Mouse (Mus musculus): ENCODE measurements at regions not wholly inside any gene's neighbourhood (a gene's known extent, or its start where the extent isn't known, plus 50 kb on each side); places are given as distances from the start of the nearest gene placed in this dataset.

DNA sequence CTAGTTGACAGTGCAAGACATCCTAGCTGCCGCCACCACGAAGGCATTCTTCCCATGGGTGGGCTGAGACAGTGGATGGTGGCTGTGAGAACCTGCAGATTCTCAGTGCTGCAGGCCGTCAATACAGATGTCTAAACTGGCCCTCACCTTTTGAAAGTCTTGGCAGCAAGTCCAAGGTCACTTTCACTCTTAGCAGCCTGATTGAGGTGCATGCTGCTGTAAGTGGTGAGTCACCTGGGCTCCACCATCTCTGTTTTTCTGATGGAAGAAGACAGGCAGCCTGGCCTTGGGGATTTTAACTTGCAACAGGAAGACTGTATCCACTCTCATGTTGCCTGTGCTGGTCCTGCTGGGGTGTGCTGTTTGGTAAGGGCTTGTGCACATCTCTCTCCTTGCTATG is 129.3 kb downstream of the Zfp706 start:
- no peak overlapping the region for H3K27ac ChIP-seq (ENCODE audit: control insufficient read depth, insufficient read depth, low read length)
- DNase-seq = no peak
- WGBS = 87% methylated on average over 3 of the region's 3 CpGs
- H3K4me1 ChIP-seq (replicated peaks; ENCODE audit: control insufficient read depth, insufficient read depth, low read length) = peaks cover 7% of the 10 kb centered on the region
- no peaks in the 10 kb centered on the region for H3K36me3 ChIP-seq (ENCODE audit: control insufficient read depth, insufficient read depth, low read length)
- H3K27me3 ChIP-seq (ENCODE audit: control insufficient read depth, insufficient read depth, low read length) = no peaks in the 10 kb centered on the region
- TF ChIP-seq CTCF (IDR thresholded peaks at IDR 0.05; ENCODE audit: borderline replicate concordance, control insufficient read depth, extremely low read depth, insufficient read depth, low read length, poor library complexity) = no peak
- TF ChIP-seq POLR2A (IDR thresholded peaks at IDR 0.05; ENCODE audit: control insufficient read depth, extremely low read depth, insufficient read depth, low read length, poor library complexity) = no peak
- H3K4me3 ChIP-seq (ENCODE audit: control insufficient read depth, insufficient read depth, low read length) = no peak overlapping the region

DNA sequence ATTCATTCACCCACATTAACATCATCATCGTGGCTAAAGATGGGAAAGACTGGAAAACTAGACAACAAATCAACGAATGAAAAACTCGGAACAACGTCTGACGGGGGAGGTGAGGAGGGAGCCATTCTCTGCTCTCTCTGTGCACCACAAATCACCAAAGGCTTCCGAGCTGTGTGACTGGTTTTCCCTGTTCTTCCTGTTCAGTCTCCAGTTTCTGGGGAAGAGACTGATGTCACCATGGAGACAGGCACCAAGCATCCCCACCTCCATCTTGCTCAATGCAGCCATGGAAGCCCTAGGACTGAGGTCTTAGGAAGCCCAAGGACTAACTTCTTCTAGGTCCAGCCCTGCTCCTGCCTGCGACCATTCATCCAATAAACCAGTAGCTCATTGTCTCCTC is 130.1 kb downstream of the Zfp706 start:
- WGBS = 88% methylated on average over 7 of the region's 7 CpGs
- DNase-seq = no peak
- no peak overlapping the region for H3K27ac ChIP-seq (ENCODE audit: control insufficient read depth, insufficient read depth, low read length)
- H3K4me3 ChIP-seq (ENCODE audit: control insufficient read depth, insufficient read depth, low read length) = no peak overlapping the region
- peaks cover 7% of the 10 kb centered on the region for H3K4me1 ChIP-seq (replicated peaks; ENCODE audit: control insufficient read depth, insufficient read depth, low read length)
- no peaks in the 10 kb centered on the region for H3K27me3 ChIP-seq (ENCODE audit: control insufficient read depth, insufficient read depth, low read length)
- TF ChIP-seq POLR2A (IDR thresholded peaks at IDR 0.05; ENCODE audit: control insufficient read depth, extremely low read depth, insufficient read depth, low read length, poor library complexity) (no peak), CTCF (IDR thresholded peaks at IDR 0.05; ENCODE audit: borderline replicate concordance, control insufficient read depth, extremely low read depth, insufficient read depth, low read length, poor library complexity) (no peak)
- no peaks in the 10 kb centered on the region for H3K36me3 ChIP-seq (ENCODE audit: control insufficient read depth, insufficient read depth, low read length)

DNA sequence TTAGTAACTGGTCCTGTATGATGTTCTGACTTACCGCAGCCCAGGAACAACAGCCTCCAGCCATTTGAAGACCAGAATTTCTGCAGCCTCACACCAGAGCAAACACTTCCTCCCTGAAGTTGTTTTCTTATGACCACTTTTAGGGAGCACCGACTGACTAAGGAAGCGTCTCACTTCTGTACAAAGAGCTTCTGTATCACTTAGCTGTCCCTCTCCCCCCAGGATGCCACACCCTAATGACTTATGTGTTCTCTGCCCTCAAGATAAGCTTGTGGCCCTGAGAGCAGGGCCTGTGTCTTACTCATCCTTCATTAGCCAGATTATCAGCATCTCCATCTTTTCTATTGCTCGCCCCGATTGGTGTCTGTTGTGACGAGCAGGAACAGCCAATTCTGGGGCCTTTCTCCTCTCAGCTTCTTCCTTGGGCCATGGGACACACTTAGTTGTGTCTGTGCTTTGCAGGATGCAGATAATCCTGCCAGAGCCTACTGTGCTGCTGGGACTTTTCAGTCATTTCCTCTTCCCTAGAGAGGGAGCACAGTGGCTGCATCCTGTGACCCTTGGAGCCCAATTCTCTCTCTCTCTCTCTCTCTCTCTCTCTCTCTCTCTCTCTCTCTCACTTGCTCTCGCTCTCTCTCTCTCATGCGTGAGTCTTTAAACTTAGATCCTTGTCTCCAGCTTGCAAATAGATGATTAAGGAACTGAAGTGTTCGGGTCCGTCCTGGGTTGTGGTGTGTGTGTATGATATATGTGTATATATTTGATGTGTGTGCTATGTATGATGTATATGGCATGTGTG is 131.4 kb downstream of the Zfp706 start:
- H3K27ac ChIP-seq (ENCODE audit: control insufficient read depth, insufficient read depth, low read length) = no peak overlapping the region
- no peaks in the 10 kb centered on the region for H3K36me3 ChIP-seq (ENCODE audit: control insufficient read depth, insufficient read depth, low read length)
- WGBS = 87% methylated on average over 10 of the region's 10 CpGs
- DNase-seq = no peak
- no peaks in the 10 kb centered on the region for H3K27me3 ChIP-seq (ENCODE audit: control insufficient read depth, insufficient read depth, low read length)
- H3K4me3 ChIP-seq (ENCODE audit: control insufficient read depth, insufficient read depth, low read length) = no peak overlapping the region
- no peak for TF ChIP-seq CTCF (IDR thresholded peaks at IDR 0.05; ENCODE audit: borderline replicate concordance, control insufficient read depth, extremely low read depth, insufficient read depth, low read length, poor library complexity)
- no peak for TF ChIP-seq POLR2A (IDR thresholded peaks at IDR 0.05; ENCODE audit: control insufficient read depth, extremely low read depth, insufficient read depth, low read length, poor library complexity)
- peaks cover 7% of the 10 kb centered on the region for H3K4me1 ChIP-seq (replicated peaks; ENCODE audit: control insufficient read depth, insufficient read depth, low read length)

DNA sequence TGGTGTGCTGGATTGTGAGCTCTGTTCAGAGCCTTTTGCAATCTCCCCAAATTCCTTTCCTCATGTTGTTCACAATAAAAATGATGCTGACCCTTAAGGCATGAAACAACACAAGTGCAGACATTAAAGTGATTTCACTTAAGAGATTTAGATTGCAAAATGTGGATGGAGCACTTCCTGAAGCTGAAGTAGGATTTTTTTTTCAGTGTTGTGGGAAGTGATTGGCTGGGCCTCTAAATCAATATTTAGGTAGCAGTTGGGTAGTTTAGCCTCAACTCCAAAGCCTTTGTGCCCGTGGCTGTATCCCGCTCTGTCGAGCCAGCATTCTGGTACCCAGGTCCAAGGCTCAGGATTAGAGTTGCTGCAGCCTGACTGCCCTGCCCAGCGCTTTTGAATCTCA is 133.0 kb downstream of the Zfp706 start:
- Histone ChIP-seq H3K4me3 (ENCODE audit: control insufficient read depth, insufficient read depth, low read length) (no peak overlapping the region), H3K27me3 (ENCODE audit: control insufficient read depth, insufficient read depth, low read length) (no peaks in the 10 kb centered on the region), H3K4me1 (replicated peaks; ENCODE audit: control insufficient read depth, insufficient read depth, low read length) (peaks cover 5% of the 10 kb centered on the region), H3K27ac (ENCODE audit: control insufficient read depth, insufficient read depth, low read length) (no peak overlapping the region), H3K36me3 (ENCODE audit: control insufficient read depth, insufficient read depth, low read length) (no peaks in the 10 kb centered on the region)
- 97% methylated on average over 4 of the region's 4 CpGs for WGBS
- no peak for DNase-seq
- no peak for TF ChIP-seq POLR2A (IDR thresholded peaks at IDR 0.05; ENCODE audit: control insufficient read depth, extremely low read depth, insufficient read depth, low read length, poor library complexity)
- TF ChIP-seq CTCF (IDR thresholded peaks at IDR 0.05; ENCODE audit: borderline replicate concordance, control insufficient read depth, extremely low read depth, insufficient read depth, low read length, poor library complexity) = no peak

- Histone ChIP-seq H3K36me3 (ENCODE audit: control insufficient read depth, insufficient read depth, low read length) (no peaks in the 10 kb centered on the region), H3K27ac (ENCODE audit: control insufficient read depth, insufficient read depth, low read length) (no peak overlapping the region), H3K27me3 (ENCODE audit: control insufficient read depth, insufficient read depth, low read length) (no peaks in the 10 kb centered on the region), H3K4me1 (replicated peaks; ENCODE audit: control insufficient read depth, insufficient read depth, low read length) (peaks cover under 1% of the 10 kb centered on the region; the same call in 1 of the 2 replicates), H3K4me3 (ENCODE audit: control insufficient read depth, insufficient read depth, low read length) (no peak overlapping the region)
- 90% methylated on average over 5 of the region's 5 CpGs for WGBS
- TF ChIP-seq CTCF (IDR thresholded peaks at IDR 0.05; ENCODE audit: borderline replicate concordance, control insufficient read depth, extremely low read depth, insufficient read depth, low read length, poor library complexity) (no peak), POLR2A (IDR thresholded peaks at IDR 0.05; ENCODE audit: control insufficient read depth, extremely low read depth, insufficient read depth, low read length, poor library complexity) (no peak)
- DNase-seq = no peak
These were observed 133.7 kb downstream of the Zfp706 start for GRCm38 (mm10) chr15:36873884-36874243.

DNA sequence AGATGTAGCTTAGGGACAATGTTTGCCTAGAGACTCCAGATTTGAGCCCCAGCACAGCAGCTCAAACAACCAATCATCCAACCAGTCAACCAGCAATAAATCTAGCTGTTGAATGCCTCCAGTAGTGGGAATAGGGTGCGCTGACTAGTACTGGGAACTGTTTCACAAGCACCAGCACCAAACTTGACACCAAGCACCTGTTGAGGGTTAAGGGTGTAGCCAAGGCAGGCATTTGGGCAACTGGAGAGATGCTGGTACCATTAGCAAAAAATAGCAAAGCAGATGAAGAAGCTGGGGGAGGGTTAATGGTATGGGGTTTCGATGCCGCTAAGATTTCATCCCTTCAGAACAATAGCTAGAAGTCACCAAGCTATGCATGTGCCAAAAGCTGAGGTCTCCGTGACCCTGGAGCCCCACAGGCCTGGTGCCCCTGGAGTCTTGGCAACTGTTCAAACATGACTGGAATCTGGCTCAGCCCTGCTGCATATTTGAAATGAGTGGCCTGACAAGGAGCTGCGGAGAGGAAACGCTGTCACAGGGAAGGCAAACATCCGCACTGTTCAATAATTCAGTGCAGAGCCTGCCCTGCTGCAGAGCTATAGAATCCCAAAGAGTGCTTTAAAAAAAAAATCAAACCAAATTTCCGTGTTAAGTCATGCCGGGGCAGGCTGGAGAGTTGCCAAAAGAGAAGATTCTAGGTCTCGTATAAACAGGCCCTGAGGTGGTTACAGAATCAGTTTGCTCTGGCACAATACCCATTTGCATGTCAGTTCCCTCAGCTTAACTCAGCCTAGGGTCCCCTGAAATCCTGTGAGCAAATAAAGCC is 134.3 kb downstream of the Zfp706 start:
- no peak overlapping the region for H3K27ac ChIP-seq (ENCODE audit: control insufficient read depth, insufficient read depth, low read length)
- DNase-seq = no peak
- no peaks in the 10 kb centered on the region for H3K36me3 ChIP-seq (ENCODE audit: control insufficient read depth, insufficient read depth, low read length)
- TF ChIP-seq CTCF (IDR thresholded peaks at IDR 0.05; ENCODE audit: borderline replicate concordance, control insufficient read depth, extremely low read depth, insufficient read depth, low read length, poor library complexity) (no peak), POLR2A (IDR thresholded peaks at IDR 0.05; ENCODE audit: control insufficient read depth, extremely low read depth, insufficient read depth, low read length, poor library complexity) (no peak)
- no peak overlapping the region for H3K4me3 ChIP-seq (ENCODE audit: control insufficient read depth, insufficient read depth, low read length)
- 82% methylated on average over 10 of the region's 10 CpGs for WGBS
- no peaks in the 10 kb centered on the region for H3K27me3 ChIP-seq (ENCODE audit: control insufficient read depth, insufficient read depth, low read length)
- no peaks in the 10 kb centered on the region for H3K4me1 ChIP-seq (replicated peaks; ENCODE audit: control insufficient read depth, insufficient read depth, low read length)

Measured in thymus, adult 2 months (tissue).